Mouse (Mus musculus): ENCODE results near the gene Hdac5.
"Not testable (repeated sequence)": the region's sequence is repeated elsewhere in the genome, so short reads cannot be mapped to it uniquely, and the experiment has no call there.

Hdac5 gene

GRCm38 (mm10) chr11:102184646-102185495 is 45.1 kb downstream of the Hdac5 start, which contains the start of gene Lsm12:
TSS of gene Lsm12 (minus strand) at chr11:102185296.
- peak; percentile 94 for DNase-seq (ENCODE audit: low spot score)

DNA sequence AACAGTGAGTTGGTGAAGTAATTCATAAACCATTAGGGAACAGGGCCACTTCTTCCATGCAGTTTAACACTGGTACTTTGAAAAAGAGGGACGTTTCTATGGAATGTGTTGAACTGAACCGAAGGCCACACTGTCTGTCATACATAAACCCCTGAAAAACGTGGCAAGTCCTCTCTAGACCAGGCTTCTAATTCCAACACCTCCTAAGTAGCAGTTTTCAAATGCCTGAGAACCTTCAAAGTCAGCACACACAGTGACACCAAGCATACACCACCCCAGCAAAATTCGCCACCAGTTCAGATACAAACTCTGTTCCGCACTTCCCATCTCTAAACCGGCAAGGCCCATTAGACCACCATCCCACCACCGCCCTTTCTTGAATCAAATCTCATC is 45.7 kb downstream of the Hdac5 start:
- no peak for DNase-seq (ENCODE audit: low spot score)

DNA sequence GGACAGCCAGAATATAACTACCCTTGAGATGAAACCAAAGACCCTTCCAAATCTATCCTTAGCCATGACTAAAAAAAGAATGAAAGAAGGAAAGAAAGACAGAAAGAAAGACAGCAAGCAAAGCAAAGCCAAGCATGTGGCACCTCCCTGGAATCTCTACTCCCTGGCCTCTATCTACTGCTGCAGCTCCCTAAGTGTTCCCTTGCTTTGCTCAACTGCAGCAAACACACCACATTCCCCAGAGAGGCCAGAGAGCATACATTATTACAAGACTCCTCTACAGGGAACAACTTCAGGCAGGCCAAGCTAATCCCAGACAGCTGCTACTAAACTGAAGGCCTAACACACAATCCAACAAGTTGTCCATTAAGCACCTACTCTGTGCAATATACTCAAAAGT is 50.1 kb downstream of the Hdac5 start:
- DNase-seq (ENCODE audit: low spot score), result no peak

DNA sequence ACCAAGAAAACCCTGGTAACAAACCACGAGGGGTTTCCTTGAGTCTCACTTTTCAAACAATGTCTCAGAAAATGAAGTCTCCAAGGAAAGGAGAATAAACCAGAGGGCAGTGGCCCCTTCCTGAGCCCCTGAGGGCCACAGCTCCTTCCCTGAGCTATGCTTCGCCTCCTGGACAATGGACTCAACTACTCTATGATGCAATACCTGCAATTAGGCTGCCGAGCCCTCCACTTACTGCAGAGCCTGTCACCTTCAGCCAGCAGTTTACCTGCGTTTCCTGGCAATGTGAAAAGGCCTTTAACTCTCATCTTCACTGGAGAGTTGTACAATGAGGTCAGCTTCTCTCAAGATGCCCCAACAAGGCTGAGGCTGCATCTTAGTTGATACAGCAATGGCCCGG is 61.3 kb downstream of the Hdac5 start:
- DNase-seq (ENCODE audit: low spot score), result no peak

DNA sequence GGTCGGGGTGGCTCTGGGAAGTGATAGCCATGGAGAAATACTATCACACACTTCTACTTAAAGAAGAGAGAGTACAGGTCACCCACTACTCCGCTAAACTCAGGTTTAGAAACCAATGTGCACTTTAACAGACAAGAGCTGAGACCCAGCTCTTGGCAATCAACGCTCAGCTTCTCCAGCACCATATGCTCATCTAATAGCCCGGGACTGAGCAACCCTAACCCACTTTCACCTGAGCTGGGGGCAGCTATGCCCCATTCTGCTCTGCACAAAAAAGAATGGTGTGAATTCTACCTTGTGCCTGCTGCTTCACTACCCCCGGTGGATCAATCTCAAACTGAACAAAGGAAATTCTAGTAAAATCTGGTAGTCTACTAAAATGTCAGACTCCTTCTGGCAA is 62.4 kb downstream of the Hdac5 start:
- no peak for DNase-seq (ENCODE audit: low spot score)

DNA sequence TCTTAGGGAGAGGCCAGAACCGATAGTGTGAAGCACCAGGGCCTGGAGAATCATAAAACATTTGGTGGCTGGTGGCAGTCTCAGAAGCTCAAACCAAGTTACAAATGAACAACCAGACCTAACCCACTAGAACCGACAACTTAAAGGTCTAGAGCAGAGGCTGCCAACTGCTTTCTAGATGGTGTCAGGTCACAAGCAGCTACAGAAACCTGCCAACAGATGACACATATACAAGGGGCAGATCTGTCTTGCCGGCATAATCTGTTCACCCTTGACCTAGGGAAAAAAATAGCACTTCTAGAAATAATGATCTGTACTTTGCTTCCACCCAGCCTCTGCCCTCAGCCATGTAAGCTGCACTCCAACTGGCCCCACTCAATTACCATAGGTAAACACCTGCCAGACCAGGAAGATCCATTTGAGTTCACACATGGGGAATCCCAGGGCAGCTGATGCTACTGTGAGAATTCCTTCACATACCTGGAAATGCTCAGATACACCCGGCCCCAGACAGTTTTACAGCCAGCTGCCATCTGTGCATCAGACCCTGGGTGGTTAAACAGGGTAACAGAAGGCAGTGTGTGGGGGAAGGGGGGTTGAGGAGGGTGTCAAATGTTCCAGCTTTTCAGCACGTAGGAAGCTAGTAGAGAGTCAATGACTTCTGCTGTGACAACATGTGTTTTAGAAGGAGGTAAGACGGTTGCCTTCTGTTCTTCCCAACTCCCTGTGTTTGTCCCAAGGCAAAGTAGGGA is 63.8 kb downstream of the Hdac5 start:
- no peak for DNase-seq (ENCODE audit: low spot score)

- no peak for DNase-seq (ENCODE audit: low spot score)
These were observed 70.2 kb downstream of the Hdac5 start for GRCm38 (mm10) chr11:102159781-102160180.

DNA sequence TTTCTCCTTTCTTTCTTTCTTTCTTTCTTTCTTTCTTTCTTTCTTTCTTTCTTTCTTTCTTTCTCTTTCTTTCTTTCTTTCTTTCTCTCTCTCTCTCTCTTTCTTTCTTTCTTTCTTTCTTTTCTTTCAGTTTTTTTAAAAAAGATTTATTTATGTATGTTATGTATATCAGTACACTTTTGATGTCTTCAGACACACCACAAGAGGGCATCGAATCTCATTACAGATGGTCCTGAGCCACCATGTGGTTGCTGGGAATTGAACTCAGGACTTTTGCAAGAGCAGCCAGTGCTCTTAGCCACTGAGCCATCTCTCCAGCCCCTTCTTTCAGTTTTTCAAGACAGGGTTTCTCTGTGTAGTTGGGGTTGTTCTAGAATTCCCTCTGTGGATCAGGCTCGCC is 71.9 kb downstream of the Hdac5 start:
- DNase-seq (ENCODE audit: low spot score), result not testable (repeated sequence)

DNA sequence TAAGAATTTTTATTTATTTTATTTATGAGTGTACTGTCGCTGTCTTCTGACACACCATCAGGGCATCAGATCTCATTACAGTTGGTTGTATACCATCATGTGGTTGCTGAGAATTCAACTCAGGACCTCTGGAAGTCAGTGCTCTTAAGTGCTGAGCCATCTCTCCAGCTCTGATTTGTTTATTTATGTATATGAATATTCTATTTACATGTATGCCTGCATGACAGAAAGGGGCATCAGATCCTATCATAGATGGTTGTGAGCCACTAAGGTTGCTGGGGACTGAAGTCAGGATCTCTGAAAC is 73.2 kb downstream of the Hdac5 start:
- DNase-seq (ENCODE audit: low spot score), result no peak

DNA sequence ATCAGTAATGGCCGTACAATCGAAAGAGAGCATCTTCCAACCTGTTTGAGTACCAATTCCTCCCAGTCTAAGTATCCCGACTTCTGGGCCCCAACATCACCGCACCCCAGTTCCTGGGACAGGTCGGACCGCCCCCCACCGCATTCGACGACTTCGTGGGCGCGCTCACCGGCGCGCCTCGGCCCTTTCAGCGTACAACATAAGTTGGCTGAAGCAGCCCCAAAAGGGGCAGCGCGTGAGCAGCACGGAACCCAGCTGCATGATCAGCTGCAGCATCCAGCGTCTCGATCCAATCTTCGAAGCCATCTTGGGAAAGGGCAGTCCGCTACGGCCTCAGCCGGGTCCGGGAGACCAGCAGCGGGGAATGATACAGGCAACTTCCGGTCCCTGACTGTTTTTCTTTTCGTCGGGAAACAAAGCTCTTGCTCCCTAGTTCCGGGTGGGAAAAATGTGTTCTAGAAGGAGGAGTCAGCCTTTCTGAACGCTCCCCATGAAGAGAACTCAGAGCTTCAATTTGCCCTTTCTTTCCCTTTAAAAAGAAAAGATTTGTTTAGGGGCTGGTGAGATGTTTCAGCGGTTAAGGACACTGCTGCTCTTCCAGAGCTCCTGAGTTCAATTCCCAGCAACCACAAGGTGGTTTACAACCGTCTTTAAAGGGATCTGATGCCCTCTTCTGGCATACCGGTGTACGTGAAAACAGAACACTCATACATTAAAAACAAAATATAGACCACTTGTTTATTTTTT is 73.8 kb downstream of the Hdac5 start, which contains the start of gene Tmem101:
Gene Tmem101, minus strand, starts transcription at position 366 of the 747 bp plus-strand sequence.
- peak; percentile 92 for DNase-seq (ENCODE audit: low spot score)

DNA sequence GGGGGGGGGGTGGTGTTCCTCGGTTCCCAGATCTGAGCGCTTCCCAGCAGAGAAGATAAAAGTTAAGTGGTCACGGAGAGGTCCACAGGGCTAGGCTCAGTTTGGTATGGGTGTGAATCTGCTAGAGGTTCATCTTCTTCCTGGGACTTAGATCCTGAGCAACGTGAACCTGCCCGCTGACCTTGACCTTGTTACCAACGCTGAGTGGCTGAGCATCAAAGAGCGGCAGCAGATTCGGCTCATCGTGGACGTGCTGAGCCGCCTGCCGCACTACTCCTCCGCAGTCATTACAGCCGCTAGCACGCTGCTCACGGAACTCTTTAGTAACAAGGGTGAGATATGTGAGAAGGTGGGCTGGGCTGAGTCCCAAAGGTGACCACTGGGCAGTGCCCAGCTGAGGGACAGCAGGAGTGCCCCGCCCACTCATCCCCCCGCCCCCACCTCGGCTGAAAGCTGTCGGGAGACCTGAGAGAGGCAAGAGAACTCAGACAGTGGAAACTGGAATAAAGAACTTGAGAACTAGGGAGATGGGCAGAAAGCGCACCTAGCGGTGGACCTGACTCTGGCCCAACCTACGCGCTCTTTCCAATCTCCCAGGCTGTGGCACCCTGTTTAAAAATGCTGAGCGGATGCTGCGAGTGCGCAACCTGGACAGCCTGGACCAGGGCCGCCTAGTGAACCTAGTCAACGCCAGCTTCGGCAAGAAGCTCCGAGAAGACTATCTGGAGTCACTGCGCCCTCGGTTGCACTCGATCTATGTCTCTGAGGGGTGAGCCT is 82.6 kb downstream of the Hdac5 start:
- DNase-seq (ENCODE audit: low spot score), result peak; percentile 59

DNA sequence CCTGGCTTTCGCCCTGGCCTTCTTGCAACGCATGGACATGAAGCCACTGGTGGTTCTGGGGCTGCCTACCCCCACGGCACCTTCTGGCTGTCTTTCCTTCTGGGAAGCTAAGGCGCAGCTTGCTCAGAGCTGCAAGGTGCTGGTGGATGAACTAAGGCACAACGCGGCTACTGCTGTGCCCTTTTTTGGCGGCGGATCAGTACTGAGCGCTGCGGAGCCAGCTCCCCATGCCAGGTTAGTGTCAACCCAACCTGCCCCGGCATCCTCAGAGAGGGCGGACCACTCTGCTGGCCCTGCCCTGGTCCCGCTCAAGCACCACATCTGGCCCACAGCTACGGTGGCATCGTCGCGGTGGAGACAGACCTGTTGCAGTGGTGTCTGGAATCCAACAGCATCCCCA is 83.4 kb downstream of the Hdac5 start:
- DNase-seq (ENCODE audit: low spot score), result no peak

- DNase-seq (ENCODE audit: low spot score), result peak; percentile 75
These were observed 84.0 kb downstream of the Hdac5 start for GRCm38 (mm10) chr11:102146005-102146404.

DNA sequence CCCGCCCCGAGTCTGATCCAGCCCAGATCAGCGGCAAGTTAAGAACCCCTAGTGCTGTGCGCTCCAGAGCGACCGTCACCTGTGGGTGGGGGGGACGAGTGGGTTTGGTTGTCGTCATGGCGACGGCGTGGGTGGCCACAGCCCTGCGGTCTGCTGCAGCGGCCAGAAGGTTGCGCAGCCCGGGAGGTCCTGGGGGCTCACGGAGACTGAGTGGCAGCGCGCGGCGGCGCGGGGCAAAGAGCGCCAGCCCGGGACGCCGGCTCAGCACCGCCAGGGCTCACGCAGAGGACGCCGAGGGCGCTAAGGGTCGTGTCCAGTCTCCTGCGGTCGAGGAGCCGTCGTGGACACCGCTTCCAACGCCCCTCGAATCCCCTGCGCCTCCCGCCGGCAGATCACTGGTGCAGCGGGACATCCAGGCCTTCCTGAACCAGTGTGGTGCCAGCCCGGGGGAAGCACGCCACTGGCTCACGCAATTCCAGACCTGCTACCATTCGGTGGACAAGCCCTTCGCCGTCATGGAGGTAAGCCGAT is 84.4 kb downstream of the Hdac5 start, which contains the start of gene Nags:
Gene Nags, plus strand, starts transcription at position 43 of the 531 bp plus-strand sequence.
- peak; percentile 44 for DNase-seq (ENCODE audit: low spot score)

GRCm38 (mm10) chr11:102144957-102145470 is 85.0 kb downstream of the Hdac5 start:
- DNase-seq (ENCODE audit: low spot score), result peak; percentile 56

All from testis, postnatal 14 days (tissue).